Mouse (Mus musculus) ZHBTc4 (cell line): ENCODE measurements around the gene Rrp12.

Experiments
- DNase-seq: peaks from one replicate; pipeline ENCODE4 v3.0.0-alpha.2; 2011; ENCODE audit warnings: low read depth, low spot score

The Rrp12 gene

GRCm38 (mm10) chr19:41847992-41848851, 47.8 kb downstream of the Rrp12 start, which contains the start of gene Frat2:
TSS of gene Frat2 (minus strand) at chr19:41848132.
- DNase-seq: peak; percentile 95

GRCm38 (mm10) chr19:41847614-41847991, 48.4 kb downstream of the Rrp12 start:
- peak; percentile 71 for DNase-seq

DNA sequence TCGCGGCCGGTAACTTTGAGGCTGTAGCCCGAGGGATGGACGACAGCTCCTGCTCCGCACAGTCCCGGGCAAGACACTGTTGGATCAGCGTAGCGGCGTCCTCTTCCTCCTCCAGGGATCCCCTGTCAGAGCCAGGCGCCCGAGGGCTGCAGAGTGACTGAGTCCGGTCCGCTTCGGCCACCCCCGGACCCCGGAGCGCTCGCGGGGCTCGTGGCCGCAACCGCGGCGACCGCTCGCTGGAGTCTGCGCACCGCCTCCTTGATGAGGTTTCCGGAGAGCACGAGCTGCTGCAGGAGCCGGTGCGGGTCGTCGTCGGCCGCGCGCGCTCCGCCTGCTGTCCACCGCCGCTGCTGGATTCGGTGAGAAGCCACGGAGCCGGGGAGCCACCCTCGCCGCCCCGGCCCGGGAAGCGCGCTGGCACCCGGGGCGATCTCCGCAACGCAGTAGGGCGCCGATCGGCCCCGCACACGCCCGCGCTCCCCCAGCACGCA, 48.8 kb downstream of the Rrp12 start:
- DNase-seq: peak; percentile 50

- no peak for DNase-seq
These were observed 49.4 kb downstream of the Rrp12 start for GRCm38 (mm10) chr19:41846366-41847090.

DNA sequence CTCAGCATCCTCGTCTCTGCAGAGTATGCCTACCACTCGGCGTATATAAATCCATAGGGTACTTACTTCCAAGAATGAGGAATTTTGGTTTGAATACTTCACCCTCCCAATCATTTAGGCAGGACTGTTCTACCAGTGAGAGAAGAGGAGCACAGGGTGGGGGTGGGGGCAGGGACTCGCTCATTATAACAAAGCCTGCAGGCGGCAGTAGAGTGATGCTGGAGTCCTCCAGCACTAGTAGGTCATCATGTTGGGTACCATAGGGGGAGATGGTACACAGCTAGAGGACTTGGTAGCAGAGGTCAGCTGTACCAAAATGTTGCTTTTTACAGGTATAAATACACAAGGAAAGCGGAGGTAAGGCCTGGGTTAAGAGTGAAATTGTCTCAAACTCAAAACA, 51.6 kb downstream of the Rrp12 start:
- peak; percentile 47 for DNase-seq

DNA sequence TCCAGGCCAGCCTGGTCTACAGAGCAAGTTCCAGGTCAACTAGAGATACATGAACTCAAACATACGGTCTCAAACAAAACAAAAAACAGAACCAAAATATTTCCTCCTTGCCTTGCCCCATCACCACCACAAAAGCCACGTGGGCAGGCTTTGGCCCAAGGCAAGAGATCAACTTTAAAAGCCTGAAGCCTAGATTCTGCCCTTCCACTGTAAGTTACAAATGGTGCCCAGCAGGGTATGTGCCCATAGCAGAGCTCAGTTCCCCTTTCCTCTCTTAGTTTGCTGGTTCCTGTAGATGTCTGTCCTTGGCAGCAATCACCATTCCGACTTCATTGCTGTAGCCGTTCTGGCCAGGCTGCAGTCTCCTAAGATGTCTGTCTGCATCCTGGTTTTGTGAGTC, 53.3 kb downstream of the Rrp12 start:
- DNase-seq: no peak

DNA sequence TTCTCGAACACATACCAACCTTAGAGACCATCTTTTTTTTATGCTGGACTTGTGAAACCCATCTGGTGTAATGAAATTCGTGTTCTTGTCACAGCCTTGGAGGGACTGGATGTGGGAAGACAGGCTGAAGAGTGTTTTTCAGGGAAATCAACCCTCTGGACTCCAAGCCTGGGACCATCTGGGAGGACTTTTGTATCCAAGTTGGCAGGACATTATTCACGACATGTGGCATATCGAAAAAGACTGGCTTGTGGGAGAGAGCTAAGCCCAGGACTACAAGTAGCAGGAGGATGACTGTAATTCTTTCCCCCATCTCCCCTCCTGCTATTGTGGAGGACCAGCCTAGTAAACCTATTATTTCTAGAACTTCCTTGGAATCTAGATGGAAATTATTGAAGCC, 53.8 kb downstream of the Rrp12 start:
- no peak for DNase-seq

DNA sequence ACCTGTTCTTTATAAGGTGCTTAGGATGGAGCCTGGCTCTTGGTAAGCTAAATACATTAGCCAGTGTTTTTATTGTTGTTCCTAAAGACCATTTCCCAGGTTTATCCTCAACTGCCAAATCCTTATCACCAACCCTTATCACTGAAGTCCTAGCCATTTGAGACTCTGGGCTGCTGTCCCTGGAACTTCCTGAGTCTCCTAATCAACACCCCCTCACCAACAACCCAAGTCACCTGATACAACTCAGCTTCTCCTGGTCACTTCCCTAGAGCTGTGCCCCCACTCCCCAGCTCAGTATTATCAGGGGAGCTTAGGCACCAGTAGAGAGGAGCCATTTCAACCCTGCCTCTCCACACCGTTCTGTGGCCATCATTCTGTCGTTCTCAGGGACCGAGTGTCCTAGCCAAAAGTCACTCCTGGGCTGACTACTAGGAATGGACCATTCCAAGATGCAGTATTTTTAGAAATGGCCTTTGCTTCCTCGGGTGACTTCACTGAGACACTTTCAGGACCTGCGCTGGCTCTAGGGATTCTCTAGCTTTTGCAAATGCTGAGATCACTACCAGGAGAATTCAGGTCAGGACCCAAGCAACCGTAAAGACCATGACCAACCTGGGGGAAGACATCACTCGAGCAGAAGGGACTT, 54.7 kb downstream of the Rrp12 start:
- DNase-seq: no peak

DNA sequence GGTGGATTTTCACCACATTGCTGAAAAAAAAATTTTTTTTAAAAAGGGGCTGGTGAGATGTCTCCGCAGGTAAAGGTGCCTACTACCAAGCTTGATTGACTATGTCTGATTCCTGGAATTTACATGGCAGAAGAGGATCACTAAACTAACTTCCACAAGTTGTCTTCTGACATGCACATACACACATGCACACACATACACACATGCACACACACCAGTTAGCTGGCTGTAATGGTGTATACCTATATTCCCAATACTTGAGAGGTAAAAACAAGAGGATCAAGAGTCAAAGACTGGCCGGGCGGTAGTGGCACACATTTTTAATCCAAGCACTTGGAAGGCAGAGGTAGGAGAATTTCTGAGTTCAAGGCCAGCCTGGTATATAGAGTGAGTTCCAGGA, 56.3 kb downstream of the Rrp12 start:
- DNase-seq: no peak

- DNase-seq: no peak
These were observed 57.2 kb downstream of the Rrp12 start for GRCm38 (mm10) chr19:41838808-41839207.

DNA sequence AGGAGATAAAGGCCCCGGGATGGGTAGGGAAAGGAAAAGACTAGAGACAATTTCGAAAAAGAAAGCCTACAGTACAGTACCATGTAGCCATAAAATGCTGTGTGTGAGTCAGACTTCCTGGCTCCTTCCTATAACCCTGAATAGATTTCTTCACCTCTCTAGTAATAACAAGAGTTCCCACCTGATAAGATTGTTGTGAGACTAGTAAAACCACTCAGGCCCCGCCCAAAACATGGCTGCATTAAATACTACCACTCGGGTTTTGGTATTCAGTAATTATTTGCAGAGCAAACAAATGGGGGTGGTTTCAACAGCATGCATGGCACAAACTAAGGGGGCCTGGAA, 58.1 kb downstream of the Rrp12 start:
- DNase-seq: no peak

GRCm38 (mm10) chr19:41837194-41837916, 58.6 kb downstream of the Rrp12 start:
- DNase-seq: no peak

- DNase-seq: no peak
These were observed 59.3 kb downstream of the Rrp12 start for GRCm38 (mm10) chr19:41836719-41837118.

DNA sequence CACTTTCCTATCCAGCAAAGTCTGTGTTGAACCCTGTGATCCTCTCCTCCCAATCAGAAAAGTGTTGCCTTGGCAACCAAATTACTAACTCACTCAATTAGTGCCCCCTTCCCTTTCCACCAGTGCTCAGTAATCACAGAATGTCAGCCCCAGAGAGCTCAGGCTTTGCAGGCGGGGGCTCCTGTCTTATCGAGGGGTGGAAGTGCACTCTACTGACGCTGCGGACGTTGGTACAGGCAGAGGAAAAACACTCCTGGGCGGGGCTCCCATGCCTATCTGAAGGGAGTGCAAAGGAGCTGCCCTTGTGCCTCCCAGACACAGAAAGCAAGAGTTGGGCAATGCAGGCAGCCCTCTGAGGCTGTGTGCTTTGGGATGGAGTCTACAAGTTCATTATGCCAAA, 60.2 kb downstream of the Rrp12 start:
- DNase-seq: no peak

- DNase-seq: no peak
These were observed 60.6 kb downstream of the Rrp12 start for GRCm38 (mm10) chr19:41835407-41835806.

DNA sequence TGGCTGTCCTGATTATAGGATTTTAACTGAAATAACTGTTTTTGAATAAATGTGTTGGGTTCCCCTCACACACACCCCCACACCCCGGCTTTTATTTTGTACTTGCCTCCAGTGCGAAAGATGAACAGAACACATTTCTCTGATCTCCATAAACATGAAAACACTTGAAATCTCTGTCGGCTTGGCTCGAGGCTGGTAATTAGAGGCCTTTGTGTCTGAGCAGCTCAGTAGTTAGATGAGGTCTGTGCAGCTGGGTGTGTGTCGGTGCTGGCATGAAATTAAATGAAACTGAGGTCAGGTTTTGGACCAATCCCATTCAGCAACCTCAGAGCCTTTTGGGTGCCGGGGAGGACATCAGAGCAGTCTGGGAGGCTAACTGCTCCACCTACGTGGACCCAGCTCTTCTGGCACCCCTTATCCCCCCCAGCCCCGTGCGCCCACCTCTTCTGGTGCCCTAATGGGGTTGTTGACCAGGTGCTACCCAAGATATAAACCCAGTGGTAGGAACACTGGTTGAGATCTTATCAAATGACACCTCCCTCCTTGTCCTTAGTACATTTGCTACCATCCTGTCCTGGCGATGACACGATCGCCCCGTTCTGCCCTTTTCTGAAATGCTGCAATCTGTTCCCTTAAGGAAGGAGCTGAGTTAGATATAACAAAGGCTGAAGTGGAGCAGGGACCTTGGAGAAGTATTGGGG, 63.3 kb downstream of the Rrp12 start:
- DNase-seq: no peak

GRCm38 (mm10) chr19:41831718-41832391, 64.1 kb downstream of the Rrp12 start:
- DNase-seq: peak; percentile 57

DNA sequence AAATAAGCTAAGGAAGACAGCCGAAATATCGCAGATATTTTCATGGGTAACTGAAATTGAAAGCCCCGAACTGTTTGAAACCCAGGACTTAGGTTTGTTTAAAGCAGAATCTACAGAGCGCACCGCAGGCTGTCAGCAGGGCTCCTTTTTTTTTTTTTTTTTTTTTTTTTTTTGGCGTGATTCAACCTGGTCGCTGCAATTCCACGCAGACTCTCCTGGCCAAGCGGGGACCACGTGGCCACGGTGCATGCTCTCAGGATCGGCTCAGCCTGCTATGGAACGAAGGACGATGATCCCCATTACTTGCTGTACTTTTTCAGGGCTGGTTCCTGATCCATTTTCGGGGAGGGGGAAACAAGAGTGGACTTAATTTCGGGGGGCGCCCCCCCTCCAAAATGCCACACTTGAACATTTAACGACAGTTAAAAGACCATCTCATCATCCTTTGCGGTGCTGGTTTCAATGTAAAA, 64.8 kb downstream of the Rrp12 start:
- peak; percentile 32 for DNase-seq

DNA sequence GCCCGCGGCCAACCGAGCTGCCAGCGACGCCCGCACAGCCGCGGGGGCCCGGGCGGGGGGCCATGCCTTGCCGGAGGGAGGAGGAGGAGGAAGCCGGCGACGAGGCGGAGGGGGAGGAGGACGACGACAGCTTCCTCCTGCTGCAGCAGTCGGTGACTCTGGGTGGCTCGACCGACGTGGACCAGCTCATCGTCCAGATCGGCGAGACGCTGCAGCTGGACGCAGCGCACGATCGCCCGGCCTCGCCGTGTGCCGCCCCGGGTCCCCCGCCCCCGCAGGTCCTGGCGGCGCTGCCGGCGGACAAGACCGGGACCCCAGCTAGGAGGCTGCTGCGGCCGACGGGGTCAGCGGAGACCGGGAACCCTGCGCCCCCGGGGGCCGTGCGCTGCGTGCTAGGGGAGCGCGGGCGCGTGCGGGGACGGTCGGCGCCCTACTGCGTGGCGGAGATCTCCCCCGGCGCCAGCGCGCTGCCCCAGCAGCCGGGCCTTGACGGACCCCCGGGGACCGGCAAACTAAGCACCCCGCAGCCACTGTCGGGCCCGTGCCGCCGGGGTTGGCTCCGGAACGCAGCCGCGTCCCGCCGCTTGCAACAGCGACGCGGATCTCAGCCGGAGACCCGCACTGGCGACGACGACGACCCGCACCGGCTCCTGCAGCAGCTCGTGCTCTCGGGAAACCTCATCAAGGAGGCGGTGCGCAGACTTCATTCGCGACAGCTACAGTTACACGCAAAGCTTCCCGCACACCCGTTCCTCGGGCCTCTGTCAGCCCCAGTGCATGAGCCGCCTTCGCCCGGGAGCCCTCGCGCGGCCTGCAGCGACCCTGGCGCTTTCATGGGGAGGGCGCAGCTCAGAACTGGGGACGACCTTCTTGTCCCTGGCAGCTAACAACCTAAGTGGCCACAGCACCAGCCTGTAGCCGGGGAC, 65.6 kb downstream of the Rrp12 start:
- peak; percentile 72 for DNase-seq
